Mouse (Mus musculus): Measurements from ENCODE around the gene Rad23a. TPM values are rescaled to one million over a fixed set of nuclear protein-coding genes. Genes with fewer than 3 reads are reported as not detected.
"Not testable (repeated sequence)": the region's sequence is repeated elsewhere in the genome, so short reads cannot be mapped to it uniquely, and the experiment has no call there.

Gene Rad23a
- polyA plus RNA-seq, 1 experiment: 117 TPM

DNA sequence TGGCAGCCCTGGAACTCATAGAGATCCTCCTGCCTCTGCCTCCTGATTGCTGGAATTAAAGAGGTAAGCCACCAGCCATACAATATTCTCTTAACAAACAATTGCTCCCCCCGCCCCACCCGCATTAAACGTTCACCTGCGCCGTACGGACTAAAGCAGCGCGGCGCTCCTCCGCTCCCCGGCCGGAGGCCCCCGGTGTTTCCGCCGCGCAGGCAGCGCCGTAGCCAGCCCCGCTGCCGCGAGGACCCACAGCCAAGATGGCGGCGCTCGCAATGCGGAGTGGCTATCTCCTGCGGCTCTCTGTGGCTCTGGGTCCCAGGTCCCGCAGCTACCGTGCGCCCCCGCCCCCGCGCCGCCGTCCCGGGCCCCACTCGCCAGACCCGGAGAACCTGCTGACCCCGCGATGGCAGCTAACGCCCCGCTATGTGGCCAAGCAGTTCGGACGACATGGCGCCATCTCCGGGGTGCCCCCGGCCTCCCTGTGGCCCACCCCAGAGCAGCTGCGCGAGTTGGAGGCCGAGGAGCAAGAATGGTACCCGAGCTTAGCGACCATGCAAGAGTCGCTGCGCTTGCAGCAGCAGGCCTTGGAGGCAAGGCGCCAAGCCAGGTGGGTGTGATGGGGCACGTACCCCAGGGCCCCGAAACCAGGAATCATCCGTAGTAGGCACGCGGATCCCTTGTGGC is 8.3 kb downstream of the Rad23a start:
- TF ChIP-seq CTCF (IDR thresholded peaks at IDR 0.05; ENCODE audit: borderline replicate concordance, insufficient read depth, low read depth, low read length): no peak
- TF ChIP-seq POLR2A (IDR thresholded peaks at IDR 0.05; ENCODE audit: borderline replicate concordance, insufficient read depth, low read length): peak; percentile 69
- peak overlapping the region; percentile 90 for H3K27ac ChIP-seq (ENCODE audit: insufficient read depth, low read length)
- H3K4me1 ChIP-seq (ENCODE audit: control insufficient read depth, insufficient read depth, low read length): peaks cover 24% of the 10 kb centered on the region
- DNase-seq: peak; percentile 85 to 88
- H3K4me3 ChIP-seq (replicated peaks; ENCODE audit: insufficient read depth, low read depth, low read length): peak overlapping the region; percentile 66
- under 1% methylated on average over 59 of the region's 59 CpGs for WGBS
- no peaks in the 10 kb centered on the region for H3K27me3 ChIP-seq (ENCODE audit: control insufficient read depth, insufficient read depth, low read length)

- Histone ChIP-seq H3K4me1 (ENCODE audit: control insufficient read depth, insufficient read depth, low read length) (peaks cover 21% of the 10 kb centered on the region), H3K4me3 (replicated peaks; ENCODE audit: insufficient read depth, low read depth, low read length) (peak within 1 kb of the TSS; percentile 66), H3K27me3 (ENCODE audit: control insufficient read depth, insufficient read depth, low read length) (no peaks in the 10 kb centered on the region), H3K27ac (ENCODE audit: insufficient read depth, low read length) (peak within 1 kb of the TSS; percentile 90)
- no peak for TF ChIP-seq POLR2A (IDR thresholded peaks at IDR 0.05; ENCODE audit: borderline replicate concordance, insufficient read depth, low read length)
- no peak for TF ChIP-seq CTCF (IDR thresholded peaks at IDR 0.05; ENCODE audit: borderline replicate concordance, insufficient read depth, low read depth, low read length)
- 46% methylated on average over 11 of the region's 11 CpGs for WGBS
- no peak for DNase-seq
These were observed 9.0 kb downstream of the Rad23a start, which contains the start of gene Gadd45gip1 for GRCm38 (mm10) chr8:84831490-84831889. Gene Gadd45gip1 (plus strand): TSS chr8:84831522.

GRCm38 (mm10) chr8:84826518-84826917 is 13.9 kb downstream of the Rad23a start:
- DNase-seq; H3K4me3 ChIP-seq (replicated peaks; ENCODE audit: insufficient read depth, low read depth, low read length); H3K27me3 ChIP-seq (ENCODE audit: control insufficient read depth, insufficient read depth, low read length): not testable (repeated sequence)

GRCm38 (mm10) chr8:84825636-84826035 is 14.8 kb downstream of the Rad23a start:
- Histone ChIP-seq H3K27me3 (ENCODE audit: control insufficient read depth, insufficient read depth, low read length) (no peaks in the 10 kb centered on the region), H3K4me3 (replicated peaks; ENCODE audit: insufficient read depth, low read depth, low read length) (no peak overlapping the region), H3K27ac (ENCODE audit: insufficient read depth, low read length) (no peak overlapping the region), H3K4me1 (ENCODE audit: control insufficient read depth, insufficient read depth, low read length) (0 out of 2 replicates have a peak, but pooled peaks cover 2% of the 10 kb centered on the region)
- DNase-seq: no peak
- 86% methylated on average over 4 of the region's 4 CpGs for WGBS
- no peak for TF ChIP-seq POLR2A (IDR thresholded peaks at IDR 0.05; ENCODE audit: borderline replicate concordance, insufficient read depth, low read length)
- no peak for TF ChIP-seq CTCF (IDR thresholded peaks at IDR 0.05; ENCODE audit: borderline replicate concordance, insufficient read depth, low read depth, low read length)

More at GRCm38 (mm10) chr8:84826518-84826917, 13.9 kb downstream of the Rad23a start:
- whole genome bisulfite sequencing: 84% methylated on average over 2 of the region's 2 CpGs
- not testable (repeated sequence) for H3K4me1 ChIP-seq (ENCODE audit: control insufficient read depth, insufficient read depth, low read length); H3K27ac ChIP-seq (ENCODE audit: insufficient read depth, low read length)

- Histone ChIP-seq H3K4me1 (ENCODE audit: control insufficient read depth, insufficient read depth, low read length) (peaks cover 6% of the 10 kb centered on the region), H3K27ac (ENCODE audit: insufficient read depth, low read length) (no peak overlapping the region), H3K27me3 (ENCODE audit: control insufficient read depth, insufficient read depth, low read length) (no peaks in the 10 kb centered on the region), H3K4me3 (replicated peaks; ENCODE audit: insufficient read depth, low read depth, low read length) (peak overlapping the region; percentile 56)
- DNase-seq: peak; percentile 78 to 81
- 1% methylated on average over 18 of the region's 18 CpGs for WGBS
- TF ChIP-seq CTCF (IDR thresholded peaks at IDR 0.05; ENCODE audit: borderline replicate concordance, insufficient read depth, low read depth, low read length) (peak; percentile 85), POLR2A (IDR thresholded peaks at IDR 0.05; ENCODE audit: borderline replicate concordance, insufficient read depth, low read length) (no peak)
These were observed 16.8 kb downstream of the Rad23a start for GRCm38 (mm10) chr8:84823653-84824052.

DNA sequence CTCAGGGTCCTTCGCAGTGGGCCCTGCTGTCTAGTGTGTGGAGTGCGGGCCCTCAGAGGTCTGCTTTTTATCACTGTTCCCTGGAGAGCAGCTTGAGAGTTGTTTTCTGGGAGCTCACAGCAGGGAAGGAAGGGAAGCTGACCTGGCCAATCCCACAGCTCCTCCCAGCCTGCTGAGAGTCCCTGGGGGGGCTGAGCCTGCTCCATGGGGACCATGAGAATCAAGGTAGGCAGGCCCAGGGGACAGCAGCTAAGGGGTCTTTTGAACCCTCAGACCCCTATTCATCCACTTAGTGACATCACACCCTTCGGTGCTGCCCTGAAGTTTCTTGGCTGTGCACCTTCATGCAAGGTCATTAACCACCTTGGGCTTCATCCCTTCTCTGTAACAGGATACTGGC is 17.7 kb downstream of the Rad23a start, which contains the start of gene Dand5:
Gene Dand5 (minus strand): TSS at position 101 of the 400 bp plus-strand sequence.
- no peak for DNase-seq
- H3K4me1 ChIP-seq (ENCODE audit: control insufficient read depth, insufficient read depth, low read length): peaks cover 6% of the 10 kb centered on the region
- no peaks in the 10 kb centered on the region for H3K27me3 ChIP-seq (ENCODE audit: control insufficient read depth, insufficient read depth, low read length)
- no peak for TF ChIP-seq CTCF (IDR thresholded peaks at IDR 0.05; ENCODE audit: borderline replicate concordance, insufficient read depth, low read depth, low read length)
- TF ChIP-seq POLR2A (IDR thresholded peaks at IDR 0.05; ENCODE audit: borderline replicate concordance, insufficient read depth, low read length): no peak
- H3K4me3 ChIP-seq (replicated peaks; ENCODE audit: insufficient read depth, low read depth, low read length): peak within 1 kb of the TSS; percentile 56
- H3K27ac ChIP-seq (ENCODE audit: insufficient read depth, low read length): no peak within 1 kb of the TSS
- WGBS: 59% methylated on average over 3 of the region's 3 CpGs

DNA sequence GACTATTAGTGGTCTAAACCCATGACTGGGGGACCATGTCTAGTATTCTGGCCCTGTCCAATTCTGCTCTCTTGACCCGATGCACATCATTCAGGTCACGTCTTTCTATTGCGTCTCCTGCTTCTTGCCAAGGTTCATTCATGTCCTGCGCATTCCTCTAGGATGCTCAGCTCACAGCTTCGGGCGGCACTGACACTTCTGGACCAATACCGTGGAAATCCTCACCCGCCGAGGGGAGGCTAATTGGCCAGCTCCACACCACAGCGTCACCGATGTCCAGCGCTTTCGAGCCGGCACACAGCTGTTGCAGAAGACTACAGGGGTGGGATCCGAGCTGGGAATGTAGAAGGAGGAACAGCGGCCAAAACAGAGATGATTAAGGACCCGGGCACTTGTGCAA is 24.3 kb downstream of the Rad23a start:
- peak in 1 of 2 experiments; percentile 24 for DNase-seq
- Histone ChIP-seq H3K4me3 (replicated peaks; ENCODE audit: insufficient read depth, low read depth, low read length) (no peak overlapping the region), H3K4me1 (ENCODE audit: control insufficient read depth, insufficient read depth, low read length) (peaks cover 21% of the 10 kb centered on the region), H3K27ac (ENCODE audit: insufficient read depth, low read length) (no peak overlapping the region), H3K27me3 (ENCODE audit: control insufficient read depth, insufficient read depth, low read length) (no peaks in the 10 kb centered on the region)
- TF ChIP-seq POLR2A (IDR thresholded peaks at IDR 0.05; ENCODE audit: borderline replicate concordance, insufficient read depth, low read length) (no peak), CTCF (IDR thresholded peaks at IDR 0.05; ENCODE audit: borderline replicate concordance, insufficient read depth, low read depth, low read length) (no peak)
- WGBS: 56% methylated on average over 17 of the region's 17 CpGs

GRCm38 (mm10) chr8:84815547-84815946 is 24.9 kb downstream of the Rad23a start:
- Histone ChIP-seq H3K27ac (ENCODE audit: insufficient read depth, low read length) (peak overlapping the region; percentile 40), H3K4me3 (replicated peaks; ENCODE audit: insufficient read depth, low read depth, low read length) (no peak overlapping the region), H3K4me1 (ENCODE audit: control insufficient read depth, insufficient read depth, low read length) (peaks cover 21% of the 10 kb centered on the region), H3K27me3 (ENCODE audit: control insufficient read depth, insufficient read depth, low read length) (no peaks in the 10 kb centered on the region)
- peak; percentile 93 to 99 for DNase-seq
- no peak for TF ChIP-seq POLR2A (IDR thresholded peaks at IDR 0.05; ENCODE audit: borderline replicate concordance, insufficient read depth, low read length)
- TF ChIP-seq CTCF (IDR thresholded peaks at IDR 0.05; ENCODE audit: borderline replicate concordance, insufficient read depth, low read depth, low read length): peak; percentile 98
- WGBS: 11% methylated on average over 9 of the region's 9 CpGs
